Mouse (Mus musculus) embryonic facial prominence, embryonic 13.5 days (tissue): ENCODE results near the gene Olfr152. TPM values are rescaled to one million over a fixed set of nuclear protein-coding genes. Genes with fewer than 3 reads are reported as not detected.

ENCODE experiments used
- ATAC-seq: fragments of 200-750 bp; cut with Nextera tagmentation; 2 replicates; pipeline ENCODE4 v1.8.0; 2017; ENCODE audit warnings: low read depth; ENCODE audit not compliant: insufficient number of reproducible peaks, insufficient read depth, low FRiP score, low TSS enrichment
- H3K27ac ChIP-seq: fragments of 300-500 bp; sonication (generic); 2 replicates; pipeline ENCODE4 v1.5.1; 2015; ENCODE audit warnings: moderate library complexity, mild to moderate bottlenecking, inconsistent platforms
- H3K27me3 ChIP-seq: fragments of 300-500 bp; sonication (generic); 2 replicates; pipeline ENCODE4 v1.6.1; 2015; ENCODE audit warnings: mild to moderate bottlenecking, inconsistent platforms
- H3K36me3 ChIP-seq: fragments of 300-500 bp; sonication (generic); 2 replicates; pipeline ENCODE4 v1.6.1; 2015; ENCODE audit warnings: mild to moderate bottlenecking, inconsistent platforms
- H3K4me1 ChIP-seq: fragments of 300-500 bp; sonication (generic); 2 replicates; pipeline ENCODE4 v1.6.1; 2015; ENCODE audit warnings: inconsistent platforms
- H3K4me2 ChIP-seq: fragments of 300-500 bp; sonication (generic); 2 replicates; pipeline ENCODE4 v1.6.1; 2015; ENCODE audit warnings: moderate library complexity, mild to moderate bottlenecking, inconsistent platforms
- H3K4me3 ChIP-seq: fragments of 300-500 bp; sonication (generic); 2 replicates; pipeline ENCODE4 v1.5.1; 2015; ENCODE audit warnings: mild to moderate bottlenecking, inconsistent platforms
- H3K9ac ChIP-seq: fragments of 300-500 bp; sonication (generic); 2 replicates; pipeline ENCODE4 v1.6.1; 2015; ENCODE audit warnings: mild to moderate bottlenecking, inconsistent platforms
- H3K9me3 ChIP-seq: fragments of 300-500 bp; sonication (generic); 2 replicates; pipeline ENCODE4 v1.6.1; 2016; ENCODE audit warnings: inconsistent platforms
- WGBS: fragments of 180-500 bp; shearing (Covaris S2); methylation state at CpG from one replicate; pipeline ENCODE4 v1.1.7; 2015; ENCODE audit warnings: mixed read lengths; 5-methylcytosine and 5-hydroxymethylcytosine counted together
- polyA plus RNA-seq: library from polyadenylated mRNA; unstranded; fragments of >200 nt; fragmentation: Nextera tagmentation; extraction: Ambion mirVana; gene quantifications from 2 replicates; pipeline ENCODE4 v1.2.1, GENCODE M21; 2015

Olfr152 gene
- not detected in 2 replicates for polyA plus RNA-seq

DNA sequence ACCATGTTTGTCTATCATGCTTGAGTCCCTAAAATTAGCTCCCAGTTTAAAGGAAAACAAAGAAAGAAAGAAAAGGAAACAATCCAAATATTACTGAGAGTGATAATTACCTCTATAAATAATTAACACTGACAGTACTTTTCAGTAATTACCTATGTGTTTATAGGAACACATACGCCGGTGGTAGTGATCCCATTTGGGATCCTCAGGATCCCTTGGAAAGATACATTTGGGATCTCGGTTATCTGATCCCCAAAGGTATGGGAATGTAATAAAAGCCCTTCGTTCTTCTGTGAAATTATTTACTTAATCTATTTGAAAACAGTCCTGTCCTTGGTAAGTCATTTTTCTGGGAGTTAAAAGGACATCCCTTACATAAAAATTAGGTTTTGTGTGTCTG, at the start of gene Olfr152:
Olfr152 (plus strand) TSS at position 301 of the 400 bp plus-strand sequence.
- H3K9me3 ChIP-seq: no peaks in the 10 kb centered on the region
- no peaks in the 10 kb centered on the region for H3K36me3 ChIP-seq
- no peaks in the 10 kb centered on the region for H3K4me1 ChIP-seq
- H3K27me3 ChIP-seq: no peaks in the 10 kb centered on the region
- H3K4me3 ChIP-seq: no peak within 1 kb of the TSS
- H3K4me2 ChIP-seq: no peak within 1 kb of the TSS
- no peak for ATAC-seq
- no peak within 1 kb of the TSS for H3K27ac ChIP-seq
- no peak within 1 kb of the TSS for H3K9ac ChIP-seq
- WGBS: 79% methylated on average over 4 of the region's 4 CpGs

DNA sequence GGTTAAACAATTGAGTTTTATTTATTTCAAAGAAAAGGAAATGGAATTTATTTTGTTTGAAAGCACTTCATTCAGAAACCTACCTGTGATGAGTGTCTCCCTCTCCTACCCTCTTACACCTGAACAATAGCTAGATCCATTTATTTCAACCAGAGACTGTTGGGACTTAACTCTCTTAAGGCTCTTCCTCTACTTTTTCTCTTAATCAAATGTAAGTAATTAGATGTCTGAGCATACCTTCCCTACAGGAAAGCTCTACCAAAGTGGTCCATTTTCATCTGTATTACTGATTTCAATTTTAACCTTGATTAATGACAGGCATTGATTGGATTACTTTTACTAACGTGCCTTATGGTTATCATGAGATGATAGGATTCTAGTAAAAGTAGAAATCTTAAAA, 39.4 kb upstream of the Olfr152 start, which contains the start of gene Olfr1138:
Olfr1138 (minus strand) TSS at position 101 of the 400 bp plus-strand sequence.
- no peak for ATAC-seq
- no peaks in the 10 kb centered on the region for H3K4me1 ChIP-seq
- H3K4me2 ChIP-seq: no peak within 1 kb of the TSS
- no peak within 1 kb of the TSS for H3K27ac ChIP-seq
- WGBS: 76% methylated on average over 1 of the region's 1 CpGs
- H3K9me3 ChIP-seq: no peaks in the 10 kb centered on the region
- no peaks in the 10 kb centered on the region for H3K36me3 ChIP-seq
- no peak within 1 kb of the TSS for H3K9ac ChIP-seq
- no peaks in the 10 kb centered on the region for H3K27me3 ChIP-seq
- H3K4me3 ChIP-seq: no peak within 1 kb of the TSS

DNA sequence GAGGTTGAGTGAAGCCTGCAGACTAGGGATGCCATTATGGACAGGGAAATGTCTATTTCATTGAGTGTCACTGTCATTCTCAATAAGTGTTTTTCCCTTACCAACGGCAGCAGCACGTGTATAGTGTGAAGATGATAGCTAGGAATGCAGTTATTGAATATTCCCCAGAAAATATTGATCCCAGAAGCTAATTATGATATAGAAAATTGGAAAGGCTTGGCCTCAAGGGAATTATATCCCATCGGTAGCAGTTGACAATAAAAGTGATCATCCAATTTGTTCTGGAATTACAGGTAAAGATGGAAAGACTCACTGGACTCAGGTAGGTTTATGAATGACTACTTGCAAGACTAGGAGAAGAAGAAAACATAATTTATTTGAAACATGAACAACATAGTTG, 35.8 kb upstream of the Olfr152 start, which contains the start of gene Olfr1140:
Olfr1140 (plus strand) TSS at position 301 of the 400 bp plus-strand sequence.
- no peak within 1 kb of the TSS for H3K4me3 ChIP-seq
- no peaks in the 10 kb centered on the region for H3K9me3 ChIP-seq
- H3K4me1 ChIP-seq: no peaks in the 10 kb centered on the region
- no peak for ATAC-seq
- H3K9ac ChIP-seq: no peak within 1 kb of the TSS
- H3K27me3 ChIP-seq: no peaks in the 10 kb centered on the region
- WGBS: 78% methylated on average over 3 of the region's 3 CpGs
- H3K4me2 ChIP-seq: no peak within 1 kb of the TSS
- no peaks in the 10 kb centered on the region for H3K36me3 ChIP-seq
- no peak within 1 kb of the TSS for H3K27ac ChIP-seq

DNA sequence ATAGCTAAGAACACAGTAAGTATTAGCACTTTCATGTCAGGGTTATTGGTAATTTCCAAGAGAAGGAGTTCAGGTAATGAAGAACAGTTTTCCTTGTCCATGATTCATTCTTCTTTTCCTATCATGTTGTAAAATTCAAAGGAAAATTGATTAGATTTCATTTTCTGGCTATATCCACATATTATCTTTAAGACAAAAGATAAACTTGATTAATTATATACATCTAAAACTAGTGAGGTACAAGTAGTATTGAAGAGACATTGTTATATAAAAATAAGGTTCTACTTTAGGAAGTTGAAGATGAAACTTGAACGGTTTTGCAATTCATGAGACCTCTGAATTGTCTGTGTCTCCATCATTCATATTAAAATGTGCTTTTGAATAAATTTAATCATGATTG, 25.4 kb upstream of the Olfr152 start, which contains the start of gene Olfr1141:
Olfr1141 (minus strand) TSS at position 101 of the 400 bp plus-strand sequence.
- Histone ChIP-seq H3K9me3 (no peaks in the 10 kb centered on the region), H3K4me3 (no peak within 1 kb of the TSS), H3K27ac (no peak within 1 kb of the TSS), H3K27me3 (no peaks in the 10 kb centered on the region), H3K9ac (no peak within 1 kb of the TSS), H3K4me2 (no peak within 1 kb of the TSS), H3K4me1 (no peaks in the 10 kb centered on the region), H3K36me3 (no peaks in the 10 kb centered on the region)
- ATAC-seq: no peak
- WGBS: 83% methylated on average over 1 of the region's 1 CpGs

DNA sequence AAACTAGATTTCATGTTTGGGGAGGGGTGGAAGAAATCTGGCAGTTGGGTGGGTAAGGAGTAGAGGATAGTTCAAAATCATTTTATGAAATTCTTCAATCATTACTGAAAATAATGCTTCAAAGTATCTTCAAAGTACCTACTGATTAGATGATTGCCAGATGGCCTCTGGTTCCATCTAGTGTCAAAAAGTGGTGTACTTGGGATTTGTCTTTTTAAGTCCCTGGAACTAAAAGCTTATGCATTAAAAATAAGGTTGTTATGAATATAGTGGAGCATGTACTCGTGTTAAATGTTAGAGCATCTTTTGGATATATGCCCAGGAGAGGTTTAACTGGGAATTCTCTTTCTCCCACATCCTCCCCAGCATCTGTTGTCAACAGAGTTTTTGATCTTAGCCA, 3.1 kb upstream of the Olfr152 start:
- H3K27me3 ChIP-seq: no peaks in the 10 kb centered on the region
- no peak overlapping the region for H3K27ac ChIP-seq
- no peak for ATAC-seq
- no peaks in the 10 kb centered on the region for H3K4me1 ChIP-seq
- H3K9me3 ChIP-seq: no peaks in the 10 kb centered on the region
- no peaks in the 10 kb centered on the region for H3K36me3 ChIP-seq
- 48% methylated on average over 1 of the region's 1 CpGs for WGBS
- H3K4me3 ChIP-seq: no peak overlapping the region
- no peak overlapping the region for H3K4me2 ChIP-seq
- H3K9ac ChIP-seq: no peak overlapping the region

DNA sequence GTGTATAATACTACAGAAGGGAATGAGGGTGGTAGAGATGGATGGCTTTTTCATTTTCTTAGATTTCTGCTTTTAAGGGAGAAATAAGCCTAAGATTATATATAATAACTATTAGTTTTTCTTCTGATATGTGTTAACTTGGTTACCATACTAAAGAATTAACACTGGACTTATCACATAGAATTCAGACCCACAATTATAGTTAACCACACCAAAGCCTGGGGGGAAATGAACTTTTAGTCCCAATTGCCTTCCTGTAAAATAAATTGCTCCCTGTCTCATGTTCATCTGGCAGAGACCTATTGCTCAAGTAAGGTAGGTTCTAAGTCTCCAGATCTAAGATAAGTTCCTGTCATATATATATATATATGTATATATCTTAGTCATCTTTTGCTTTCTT, 21.0 kb downstream of the Olfr152 start, which contains the start of gene Olfr1143:
Olfr1143 (plus strand) TSS at position 301 of the 400 bp plus-strand sequence.
- H3K4me2 ChIP-seq: no peak within 1 kb of the TSS
- H3K4me1 ChIP-seq: no peaks in the 10 kb centered on the region
- no peaks in the 10 kb centered on the region for H3K36me3 ChIP-seq
- no peak within 1 kb of the TSS for H3K4me3 ChIP-seq
- no peaks in the 10 kb centered on the region for H3K27me3 ChIP-seq
- H3K9ac ChIP-seq: no peak within 1 kb of the TSS
- H3K27ac ChIP-seq: no peak within 1 kb of the TSS
- no peaks in the 10 kb centered on the region for H3K9me3 ChIP-seq
- ATAC-seq: no peak

DNA sequence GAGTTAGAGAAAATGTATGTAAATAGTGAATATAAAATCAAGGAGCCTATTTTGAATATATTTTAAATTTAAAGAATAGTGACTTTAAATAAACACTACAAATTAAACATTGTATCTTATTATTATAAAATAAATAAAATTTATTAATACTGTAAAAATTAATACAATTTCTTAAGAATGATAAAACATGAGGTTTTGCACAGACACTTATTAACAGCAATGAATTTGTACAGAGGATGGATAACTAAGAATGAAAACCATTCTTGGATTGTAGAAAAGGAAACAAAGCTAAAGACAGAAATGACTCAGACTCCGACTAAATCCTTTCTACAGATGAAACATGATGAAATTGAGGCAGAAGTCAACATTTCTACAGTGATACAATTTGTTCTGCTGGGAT, 30.2 kb downstream of the Olfr152 start, which contains the start of gene Olfr1145:
Olfr1145 (plus strand) TSS at position 301 of the 400 bp plus-strand sequence.
- no peak within 1 kb of the TSS for H3K27ac ChIP-seq
- no peak for ATAC-seq
- H3K36me3 ChIP-seq: no peaks in the 10 kb centered on the region
- H3K27me3 ChIP-seq: no peaks in the 10 kb centered on the region
- WGBS: 75% methylated on average over 1 of the region's 1 CpGs
- no peaks in the 10 kb centered on the region for H3K4me1 ChIP-seq
- no peak within 1 kb of the TSS for H3K4me2 ChIP-seq
- H3K9me3 ChIP-seq: no peaks in the 10 kb centered on the region
- H3K4me3 ChIP-seq: no peak within 1 kb of the TSS
- H3K9ac ChIP-seq: no peak within 1 kb of the TSS

DNA sequence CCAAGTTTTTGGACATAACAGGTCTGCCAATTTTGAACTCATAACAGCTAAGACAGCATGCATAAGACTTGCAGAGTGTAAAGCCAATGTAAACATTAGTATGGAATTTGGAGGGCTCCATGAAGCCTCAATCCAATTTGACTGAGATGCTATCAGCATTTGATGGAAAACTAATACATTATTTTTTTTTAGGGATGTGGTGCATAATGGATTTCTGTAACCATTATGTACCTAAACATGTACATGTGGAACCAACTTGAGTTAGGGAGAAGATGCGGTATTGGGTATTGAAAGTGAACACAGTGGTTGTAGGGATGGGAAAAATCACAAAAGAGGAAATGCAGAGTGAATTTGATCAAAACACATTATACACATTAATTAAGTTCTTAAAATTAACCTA, 51.0 kb downstream of the Olfr152 start, which contains the start of gene Olfr1148:
Olfr1148 (plus strand) TSS at position 301 of the 400 bp plus-strand sequence.
- no peak within 1 kb of the TSS for H3K27ac ChIP-seq
- WGBS: 79% methylated on average over 1 of the region's 1 CpGs
- no peak for ATAC-seq

More for the DNA sequence above, 51.0 kb downstream of the Olfr152 start, which contains the start of gene Olfr1148:
- Histone ChIP-seq H3K9ac (no peak within 1 kb of the TSS), H3K9me3 (no peaks in the 10 kb centered on the region), H3K4me2 (no peak within 1 kb of the TSS), H3K4me3 (no peak within 1 kb of the TSS), H3K4me1 (no peaks in the 10 kb centered on the region), H3K27me3 (no peaks in the 10 kb centered on the region), H3K36me3 (no peaks in the 10 kb centered on the region)

Other genes with a start within 250 kb of the Olfr152 start
- not detected in 2 replicates for gene Olfr153, start 247.7 kb upstream of the Olfr152 start, polyA plus RNA-seq
- gene Olfr1128, start 233.9 kb upstream of the Olfr152 start, polyA plus RNA-seq: not detected in 2 replicates
- not detected in 2 replicates for gene Olfr1129, start 205.6 kb upstream of the Olfr152 start, polyA plus RNA-seq
- gene Olfr1130, start 173.3 kb upstream of the Olfr152 start, polyA plus RNA-seq: not detected in 2 replicates
- gene Olfr1131, start 152.4 kb upstream of the Olfr152 start, polyA plus RNA-seq: not detected in 2 replicates
- gene Olfr1132, start 141.9 kb upstream of the Olfr152 start, polyA plus RNA-seq: not detected in 2 replicates
- not detected in 2 replicates for gene Olfr1133, start 132.1 kb upstream of the Olfr152 start, polyA plus RNA-seq
- not detected in 2 replicates for gene Olfr1134, start 121.0 kb upstream of the Olfr152 start, polyA plus RNA-seq
- not detected in 2 replicates for gene Olfr1135, start 105.8 kb upstream of the Olfr152 start, polyA plus RNA-seq
- not detected in 2 replicates for gene Olfr1136, start 85.5 kb upstream of the Olfr152 start, polyA plus RNA-seq
- gene Olfr1137, start 66.3 kb upstream of the Olfr152 start, polyA plus RNA-seq: 0.29 TPM in 1 of 2 replicates, not detected in the other
- not detected in 2 replicates for gene Olfr1138, start 39.5 kb upstream of the Olfr152 start, polyA plus RNA-seq
- gene Olfr1140, start 35.7 kb upstream of the Olfr152 start, polyA plus RNA-seq: not detected in 2 replicates
- not detected in 2 replicates for gene Olfr1141, start 25.5 kb upstream of the Olfr152 start, polyA plus RNA-seq
- gene Olfr1143, start 21.1 kb downstream of the Olfr152 start, polyA plus RNA-seq: not detected in 2 replicates
- not detected in 2 replicates for gene Olfr1145, start 30.3 kb downstream of the Olfr152 start, polyA plus RNA-seq
- not detected in 2 replicates for gene Olfr1148, start 51.0 kb downstream of the Olfr152 start, polyA plus RNA-seq
- not detected in 2 replicates for gene Olfr1150-ps1, start 64.5 kb downstream of the Olfr152 start, polyA plus RNA-seq
- gene Olfr1151, start 76.4 kb downstream of the Olfr152 start, polyA plus RNA-seq: not detected in 2 replicates
- not detected in 2 replicates for gene Olfr1152, start 87.0 kb downstream of the Olfr152 start, polyA plus RNA-seq
- gene Olfr1153, start 115.5 kb downstream of the Olfr152 start, polyA plus RNA-seq: not detected in 2 replicates
- not detected in 2 replicates for gene Olfr1154, start 125.7 kb downstream of the Olfr152 start, polyA plus RNA-seq
- not detected in 2 replicates for gene Olfr1155, start 165.7 kb downstream of the Olfr152 start, polyA plus RNA-seq
- not detected in 2 replicates for gene Olfr1156, start 173.6 kb downstream of the Olfr152 start, polyA plus RNA-seq
- not detected in 2 replicates for gene Olfr1157, start 188.8 kb downstream of the Olfr152 start, polyA plus RNA-seq
- gene Olfr74, start 195.2 kb downstream of the Olfr152 start, polyA plus RNA-seq: not detected in 2 replicates
- not detected in 2 replicates for gene Olfr1158, start 210.6 kb downstream of the Olfr152 start, polyA plus RNA-seq
- gene Olfr1160, start 228.8 kb downstream of the Olfr152 start, polyA plus RNA-seq: not detected in 2 replicates
- gene Olfr1161, start 243.3 kb downstream of the Olfr152 start, polyA plus RNA-seq: not detected in 2 replicates